Comparison of ENCODE assay signal across 9 mouse cellular contexts in genomic region chr10:70195786-70196185, GRCm38 (mm10). TPM values are rescaled to one million over a fixed set of nuclear protein-coding genes. Genes with fewer than 3 reads are reported as not detected.
DNase-seq lines count a peak whose midpoint lies in the region; ATAC-seq lines count a peak whose summit lies in the region.
"Had no signal": no experiment of that assay in that cellular context is flagged by ENCODE, and none has a peak within 500 bp of the region (broad histone marks: within the 10 kb centered on the region; RNA-seq: fewer than 3 reads in every experiment).

No protein-coding gene starts in this region.

- H3K27ac ChIP-seq in midbrain, embryonic 14.5 days (replicated peaks; ENCODE audit: low read depth, low read length): no peak overlapping the region
- H3K27ac ChIP-seq in midbrain, embryonic 10.5 days (replicated peaks): no peak overlapping the region
- no peak overlapping the region for H3K27ac ChIP-seq in embryonic facial prominence, embryonic 11.5 days (replicated peaks; ENCODE audit: low read depth, low read length)
- no peak overlapping the region for H3K27ac ChIP-seq in midbrain, embryonic 16.5 days (ENCODE audit: low read length)
- H3K27ac ChIP-seq: neural tube, embryonic 12.5 days had no signal

- no peak overlapping the region for H3K4me2 ChIP-seq in midbrain, embryonic 14.5 days (ENCODE audit: low read length)
- H3K4me2 ChIP-seq in embryonic facial prominence, embryonic 11.5 days (ENCODE audit: low read depth, low read length): no peak overlapping the region
- no peak overlapping the region for H3K4me2 ChIP-seq in midbrain, embryonic 16.5 days (ENCODE audit: low read length)
- H3K4me2 ChIP-seq: neural tube, embryonic 12.5 days had no signal

- peaks cover 13% of the 10 kb centered on the region for H3K36me3 ChIP-seq in midbrain, embryonic 14.5 days (ENCODE audit: control insufficient read depth, insufficient read depth, low read length)
- H3K36me3 ChIP-seq in midbrain, embryonic 10.5 days: peaks cover 37% of the 10 kb centered on the region
- no peaks in the 10 kb centered on the region for H3K36me3 ChIP-seq in embryonic facial prominence, embryonic 11.5 days (replicated peaks; ENCODE audit: control insufficient read depth, insufficient read depth, low read depth, low read length)
- H3K36me3 ChIP-seq in midbrain, embryonic 16.5 days (ENCODE audit: control insufficient read depth, insufficient read depth, low read length): 0 out of 2 replicates have a peak, but pooled peaks cover 6% of the 10 kb centered on the region

- no peak overlapping the region for H3K4me3 ChIP-seq in midbrain, embryonic 14.5 days (replicated peaks; ENCODE audit: low read depth, low read length)
- no peak overlapping the region for H3K4me3 ChIP-seq in midbrain, embryonic 10.5 days
- no peak overlapping the region for H3K4me3 ChIP-seq in embryonic facial prominence, embryonic 11.5 days (ENCODE audit: low read depth, low read length)
- no peak overlapping the region for H3K4me3 ChIP-seq in midbrain, embryonic 16.5 days (ENCODE audit: low read depth, low read length)
- H3K4me3 ChIP-seq: neural tube, embryonic 12.5 days had no signal

- H3K9ac ChIP-seq in midbrain, embryonic 14.5 days (replicated peaks; ENCODE audit: low read length): no peak overlapping the region
- H3K9ac ChIP-seq in embryonic facial prominence, embryonic 11.5 days (replicated peaks; ENCODE audit: low read length): no peak overlapping the region
- H3K9ac ChIP-seq in midbrain, embryonic 16.5 days (ENCODE audit: low read depth, low read length): no peak overlapping the region
- H3K9ac ChIP-seq: neural tube, embryonic 12.5 days had no signal

- H3K4me1 ChIP-seq in midbrain, embryonic 14.5 days (ENCODE audit: control insufficient read depth, insufficient read depth, low read length): no peaks in the 10 kb centered on the region
- H3K4me1 ChIP-seq in midbrain, embryonic 10.5 days: peaks cover 8% of the 10 kb centered on the region
- no peaks in the 10 kb centered on the region for H3K4me1 ChIP-seq in embryonic facial prominence, embryonic 11.5 days (ENCODE audit: control insufficient read depth, insufficient read depth, low read length)
- peaks cover 3% of the 10 kb centered on the region; the same call in 1 of the 2 replicates for H3K4me1 ChIP-seq in midbrain, embryonic 16.5 days (ENCODE audit: control insufficient read depth, insufficient read depth, low read length)
- H3K4me1 ChIP-seq: neural tube, embryonic 12.5 days had no signal

- DNase-seq in midbrain, embryonic 14.5 days: peak; percentile 52
- no peak for DNase-seq in midbrain, embryonic 10.5 days (ENCODE audit: low spot score)
- DNase-seq in embryonic facial prominence, embryonic 11.5 days (ENCODE audit: low spot score): peak; percentile 63
- peak; percentile 43 to 64 for DNase-seq in kidney, postnatal 36 days
- DNase-seq in urinary bladder, adult 18-20 months (ENCODE audit: low spot score in 2 of 2): no peak
- DNase-seq in ovary, postnatal 14 days (ENCODE audit: low spot score): no peak

- ATAC-seq in midbrain, embryonic 14.5 days (ENCODE audit: low FRiP score, low TSS enrichment): no peak
- 0 out of 2 replicates have a peak, but pooled peaks have one; percentile 64 for ATAC-seq in embryonic facial prominence, embryonic 11.5 days (replicated peaks; ENCODE audit: insufficient number of reproducible peaks, low FRiP score, low TSS enrichment, low read depth)
- peak; percentile 72; the same call in 1 of the 2 replicates for ATAC-seq in midbrain, embryonic 16.5 days
- ATAC-seq in inflammation-experienced regulatory T-cells, adult 6 months: no peak

- H3K9me3 ChIP-seq in midbrain, embryonic 14.5 days (ENCODE audit: control insufficient read depth, low read length): no peaks in the 10 kb centered on the region
- no peaks in the 10 kb centered on the region for H3K9me3 ChIP-seq in midbrain, embryonic 10.5 days (replicated peaks)
- H3K9me3 ChIP-seq in embryonic facial prominence, embryonic 11.5 days (replicated peaks; ENCODE audit: control insufficient read depth, low read length): no peaks in the 10 kb centered on the region
- H3K9me3 ChIP-seq in midbrain, embryonic 16.5 days (replicated peaks; ENCODE audit: control insufficient read depth, low read length, poor library complexity, severe bottlenecking): no peaks in the 10 kb centered on the region
- H3K9me3 ChIP-seq: neural tube, embryonic 12.5 days had no signal

- H3K27me3 ChIP-seq in midbrain, embryonic 14.5 days (ENCODE audit: control insufficient read depth, insufficient read depth, low read length): no peaks in the 10 kb centered on the region
- H3K27me3 ChIP-seq in midbrain, embryonic 10.5 days (ENCODE audit: low read depth, poor library complexity, severe bottlenecking): no peaks in the 10 kb centered on the region
- H3K27me3 ChIP-seq in embryonic facial prominence, embryonic 11.5 days (ENCODE audit: control insufficient read depth, insufficient read depth, low read length): no peaks in the 10 kb centered on the region
- H3K27me3 ChIP-seq in midbrain, embryonic 16.5 days (ENCODE audit: control insufficient read depth, insufficient read depth, low read depth, low read length): no peaks in the 10 kb centered on the region
- H3K27me3 ChIP-seq: neural tube, embryonic 12.5 days had no signal

- WGBS in midbrain, embryonic 14.5 days: 60% methylated on average over 7 of the region's 7 CpGs
- WGBS in midbrain, embryonic 10.5 days: 65% methylated on average over 7 of the region's 7 CpGs
- 41% methylated on average over 7 of the region's 7 CpGs for WGBS in embryonic facial prominence, embryonic 11.5 days
- WGBS in midbrain, embryonic 16.5 days: 66% methylated on average over 7 of the region's 7 CpGs

RNA-seq across cellular contexts. Expression of gene Mrln, which starts 8.7 kb away (rescaled TPM):
- not detected in 2 replicates for polyA plus RNA-seq in midbrain, embryonic 14.5 days (2014; fragmentation: Nextera tagmentation; extraction: Ambion mirVana)
- 0.50 and 0.53 TPM in 2 replicates for polyA plus RNA-seq in midbrain, embryonic 10.5 days (2016; fragmentation: Nextera tagmentation; extraction: Ambion mirVana)
- 3.9 and 6.1 TPM in 2 replicates for polyA plus RNA-seq in embryonic facial prominence, embryonic 11.5 days (2014; fragmentation: Nextera tagmentation; extraction: Ambion mirVana)
- 1.2 TPM in 1 of 2 replicates, not detected in the other for polyA plus RNA-seq in midbrain, embryonic 16.5 days (2015; fragmentation: Nextera tagmentation; extraction: Ambion mirVana)
- polyA plus RNA-seq in inflammation-experienced regulatory T-cells, adult 6 months (2017; shearing (Covaris generic)): not detected

RNA-seq across cellular contexts. Expression of gene Slc16a9, which starts 49.1 kb away (rescaled TPM):
- polyA plus RNA-seq in midbrain, embryonic 14.5 days (2014; fragmentation: Nextera tagmentation; extraction: Ambion mirVana): 0.81 and 1.1 TPM in 2 replicates
- 0.25 and 0.36 TPM in 2 replicates for polyA plus RNA-seq in midbrain, embryonic 10.5 days (2016; fragmentation: Nextera tagmentation; extraction: Ambion mirVana)
- polyA plus RNA-seq in embryonic facial prominence, embryonic 11.5 days (2014; fragmentation: Nextera tagmentation; extraction: Ambion mirVana): 0.69 and 0.84 TPM in 2 replicates
- 1.9 and 2.1 TPM in 2 replicates for polyA plus RNA-seq in midbrain, embryonic 16.5 days (2015; fragmentation: Nextera tagmentation; extraction: Ambion mirVana)
- polyA plus RNA-seq in inflammation-experienced regulatory T-cells, adult 6 months (2017; shearing (Covaris generic)): not detected

Comparison
In these comparisons a context has a peak if more than half of its experiments do, and no peak if none do; other contexts are left out.
1. ATAC-seq: peak in embryonic facial prominence, embryonic 11.5 days (single experiment) and midbrain, embryonic 16.5 days (single experiment); none in midbrain, embryonic 14.5 days (single experiment) and inflammation-experienced regulatory T-cells, adult 6 months (single experiment).
2. DNase-seq: peak in midbrain, embryonic 14.5 days (single experiment), embryonic facial prominence, embryonic 11.5 days (single experiment) and kidney, postnatal 36 days (2 of 2); none in midbrain, embryonic 10.5 days (single experiment), urinary bladder, adult 18-20 months (0 of 2) and ovary, postnatal 14 days (single experiment).